22 mouse cellular contexts compared by ENCODE assay signal in genomic region chr7:83597063-83597462, GRCm38 (mm10). TPM values are rescaled to one million over a fixed set of nuclear protein-coding genes. Genes with fewer than 3 reads are reported as not detected.
DNase-seq lines count a peak whose midpoint lies in the region; ATAC-seq lines count a peak whose summit lies in the region.
"Had no signal": no experiment of that assay in that cellular context is flagged by ENCODE, and none has a peak within 500 bp of the region (broad histone marks: within the 10 kb centered on the region; RNA-seq: fewer than 3 reads in every experiment).

No protein-coding gene starts in this region.

- DNase-seq in CD4-positive helper T cell, adult 2 months (ENCODE audit: low read depth, low spot score): peak; percentile 35
- no peak for DNase-seq in neural tube, embryonic 10.5 days (ENCODE audit: extremely low spot score, low spot score)
- no peak for DNase-seq in spleen, postnatal 10 days (ENCODE audit: low spot score in 2 of 2)
- DNase-seq in urinary bladder, postnatal 10 days (ENCODE audit: low spot score): no peak
- DNase-seq: adrenal gland, postnatal 10 days; adrenal gland, postnatal 36 days; B cell, adult 2 months; cerebellum, adult 11-12 months; cerebellum, adult 8-10 months; cerebellum, postnatal 10 days; cerebellum, postnatal 36 days; embryo, embryonic 11 days; gastrocnemius, postnatal 36 days; heart, postnatal 10 days; heart, postnatal 36 days had no signal

- peak; percentile 86 for ATAC-seq in CD4-positive, CD25-positive, alpha-beta regulatory T cell, adult 4 months
- peak; percentile 81 for ATAC-seq in activated CD4-positive, CD25-positive, alpha-beta regulatory T cell, adult 4 months
- peak; percentile 87 for ATAC-seq in inflammation-experienced regulatory T-cells, adult 6 months
- ATAC-seq: forebrain, embryonic 15.5 days; hindbrain, embryonic 16.5 days; intestine, postnatal 0 days had no signal

RNA-seq across cellular contexts. Expression of gene Tmc3, which starts 12.3 kb away (rescaled TPM):
- under 1 TPM; 0.79 to 1.00 TPM for polyA plus RNA-seq in CD4-positive, CD25-positive, alpha-beta regulatory T cell, adult 4 months (2017; shearing (Covaris generic))
- under 1 TPM; 0.46 to 0.97 TPM for polyA plus RNA-seq in activated CD4-positive, CD25-positive, alpha-beta regulatory T cell, adult 4 months (2017; shearing (Covaris generic))
- polyA plus RNA-seq in inflammation-experienced regulatory T-cells, adult 6 months (2017; shearing (Covaris generic)): 1 to 10 TPM in 1 of 3 experiments, under 1 TPM in 1, not detected in 1; 0.55 to 1.5 TPM
- polyA plus RNA-seq: erythroblast, embryonic 14.5 days had no signal

RNA-seq across cellular contexts. Expression of gene Stard5, which starts 34.7 kb away (rescaled TPM):
- 10 to 100 TPM; 49.3 to 54.4 TPM for polyA plus RNA-seq in CD4-positive, CD25-positive, alpha-beta regulatory T cell, adult 4 months (2017; shearing (Covaris generic))
- polyA plus RNA-seq in activated CD4-positive, CD25-positive, alpha-beta regulatory T cell, adult 4 months (2017; shearing (Covaris generic)): 10 to 100 TPM; 28.6 to 36.1 TPM
- polyA plus RNA-seq in inflammation-experienced regulatory T-cells, adult 6 months (2017; shearing (Covaris generic)): 10 to 100 TPM; 25.0 to 41.7 (median 39.5) TPM
